Mouse (Mus musculus) small intestine, adult 10 weeks (tissue): ENCODE measurements around the gene Zfp493. TPM values are rescaled to one million over a fixed set of nuclear protein-coding genes. Genes with fewer than 3 reads are reported as not detected.

Source experiments
- polyA plus RNA-seq: library from polyadenylated mRNA; stranded (reverse); fragments of 350-450 nt; fragmentation: Illumina TruSeq; extraction: RNeasy Lipid Tissue Mini Kit (QIAGEN cat#74804); gene quantifications from one replicate; pipeline ENCODE4 v1.2.3, GENCODE M21; 2014; ENCODE audit warnings: low replicate concordance

The Zfp493 gene
- polyA plus RNA-seq = 5.1 TPM

DNA sequence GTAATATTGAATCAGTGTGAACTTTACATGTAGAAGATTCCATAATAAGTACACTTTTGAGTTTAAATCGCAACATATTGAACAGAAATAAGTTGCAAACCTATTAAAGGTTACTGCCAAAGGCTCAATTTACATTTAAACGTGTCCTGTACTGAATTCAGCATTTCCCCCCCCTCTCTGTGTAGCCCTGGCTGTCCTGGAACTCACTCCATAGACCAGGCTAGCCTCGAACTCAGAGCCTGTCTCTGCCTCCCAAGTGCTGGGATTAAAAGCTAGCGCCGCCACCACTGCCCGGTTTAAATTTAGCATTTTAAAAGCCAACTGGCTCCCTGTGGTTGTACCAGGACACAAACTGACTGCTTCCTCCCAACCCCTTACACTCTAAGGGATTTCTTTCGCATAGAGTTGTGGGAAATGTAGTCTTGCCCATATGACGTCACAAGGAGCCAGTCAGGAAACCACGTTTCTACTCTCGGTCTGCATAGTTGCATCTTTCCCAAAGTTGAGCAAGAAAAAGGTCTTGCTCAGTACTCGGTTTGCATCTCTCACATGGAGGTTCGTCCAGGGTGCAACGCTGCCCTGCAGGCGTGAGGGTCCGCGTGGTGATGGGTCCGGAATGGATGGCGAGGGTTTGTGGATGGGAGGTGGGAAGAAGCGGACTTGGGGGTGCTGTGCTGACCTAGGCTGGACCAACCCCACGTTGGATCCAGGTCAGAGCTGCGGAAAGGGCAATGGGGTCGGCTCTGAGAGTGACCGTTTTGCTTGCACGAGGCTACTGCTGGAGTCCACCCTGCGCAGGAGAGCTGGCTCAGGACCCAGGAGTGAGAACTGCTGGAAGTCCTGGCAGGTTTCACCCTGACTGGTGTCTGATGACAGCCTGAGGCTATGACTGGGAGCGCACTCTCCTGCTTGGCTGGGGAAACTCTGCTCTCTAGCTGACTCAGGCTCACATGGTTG, at the start of gene Zfp493:
Zfp493 (plus strand) TSS at position 429 of the 957 bp plus-strand sequence.

DNA sequence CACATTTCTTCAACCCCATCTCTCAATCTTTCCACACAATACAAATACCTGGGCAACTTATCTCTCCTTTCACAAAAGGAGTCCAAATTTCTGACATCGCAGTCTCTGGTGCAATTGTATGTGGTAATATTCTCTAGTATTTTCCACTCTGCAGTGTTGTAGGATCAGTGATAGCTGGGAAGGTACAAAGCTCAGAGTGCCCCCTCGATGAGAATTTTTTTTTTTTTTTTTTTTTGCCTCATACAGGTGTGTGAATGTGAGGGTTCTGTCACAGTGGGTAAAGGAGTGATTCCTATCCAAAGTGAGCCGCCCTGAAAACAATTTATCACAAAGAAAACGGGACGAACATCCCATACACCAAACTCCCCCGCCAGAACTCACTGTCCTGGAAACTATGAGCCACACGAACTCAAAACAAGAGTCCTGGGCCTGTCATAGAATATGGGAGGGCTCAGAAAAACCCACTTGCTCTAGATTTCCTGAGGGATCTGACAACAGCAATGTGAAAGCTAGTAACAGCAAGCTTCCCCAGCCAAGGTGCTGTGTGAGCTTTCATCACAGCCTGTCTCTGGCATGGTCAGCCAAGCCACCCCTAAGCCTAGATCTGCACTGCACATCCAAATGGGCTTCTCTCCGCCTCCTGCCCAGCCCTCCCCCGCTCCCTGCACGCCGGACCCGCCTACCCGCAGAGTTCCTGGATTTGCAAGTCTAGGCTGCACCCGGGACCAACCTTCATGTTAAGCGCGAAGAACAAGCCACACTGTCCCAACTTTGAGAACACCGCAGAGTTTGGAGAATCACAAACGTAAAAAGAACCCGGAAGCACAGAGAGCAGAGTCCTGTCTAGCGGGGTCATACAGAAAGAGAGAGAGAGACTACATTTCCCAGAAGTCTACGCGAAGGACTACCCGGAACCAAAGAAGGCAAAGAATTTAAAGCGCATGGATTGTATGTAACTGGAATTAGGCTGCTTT, 24.9 kb upstream of the Zfp493 start, which contains the start of gene Zfp85:
Zfp85 (minus strand) TSS at position 896 of the 974 bp plus-strand sequence.

DNA sequence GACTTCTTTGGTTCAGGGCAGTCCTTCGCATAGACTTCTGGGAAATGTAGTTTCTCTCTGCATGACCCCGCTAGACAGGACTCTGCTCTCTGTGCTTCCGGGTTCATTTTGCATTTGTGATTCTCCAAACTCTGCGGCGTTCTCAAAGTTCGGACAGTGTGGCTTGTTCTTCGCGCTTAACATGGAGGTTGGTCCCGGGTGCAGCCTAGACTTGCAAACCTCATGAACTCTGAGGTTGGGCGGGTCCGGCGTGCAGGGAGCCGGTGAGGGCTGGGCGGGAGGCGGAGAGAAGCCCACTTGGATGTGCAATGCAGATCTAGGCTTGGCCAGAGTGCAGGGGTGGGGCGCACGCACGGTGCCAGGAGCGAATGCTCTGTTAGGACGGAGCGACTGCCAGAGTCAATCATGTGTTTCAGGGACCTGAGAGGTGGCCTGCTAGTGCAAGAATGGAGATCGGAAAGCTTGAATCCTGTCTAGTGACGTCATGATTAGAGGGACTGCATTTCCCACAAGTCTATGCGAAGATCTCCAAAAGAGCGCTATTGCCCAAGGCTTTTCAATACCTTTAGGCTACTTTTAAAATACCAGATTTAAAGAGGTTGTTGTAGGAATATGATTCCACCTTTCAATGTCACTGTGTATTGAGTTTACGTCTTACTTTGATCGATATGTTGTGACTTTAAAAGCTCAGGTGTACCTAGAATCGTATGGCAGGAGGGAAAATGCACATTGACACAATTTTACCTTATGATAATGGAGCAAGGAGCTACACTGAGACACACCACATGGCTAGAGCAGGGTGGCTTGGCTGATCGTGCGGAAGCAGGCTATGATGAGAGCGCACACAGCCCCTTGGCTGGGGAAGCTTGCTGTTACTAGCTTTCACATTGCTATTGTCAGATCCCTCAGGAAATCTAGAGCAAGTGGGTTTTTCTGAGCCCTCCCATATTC, 34.5 kb downstream of the Zfp493 start, which contains the start of gene Zfp273:
Zfp273 (plus strand) TSS at position 31 of the 951 bp plus-strand sequence.

DNA sequence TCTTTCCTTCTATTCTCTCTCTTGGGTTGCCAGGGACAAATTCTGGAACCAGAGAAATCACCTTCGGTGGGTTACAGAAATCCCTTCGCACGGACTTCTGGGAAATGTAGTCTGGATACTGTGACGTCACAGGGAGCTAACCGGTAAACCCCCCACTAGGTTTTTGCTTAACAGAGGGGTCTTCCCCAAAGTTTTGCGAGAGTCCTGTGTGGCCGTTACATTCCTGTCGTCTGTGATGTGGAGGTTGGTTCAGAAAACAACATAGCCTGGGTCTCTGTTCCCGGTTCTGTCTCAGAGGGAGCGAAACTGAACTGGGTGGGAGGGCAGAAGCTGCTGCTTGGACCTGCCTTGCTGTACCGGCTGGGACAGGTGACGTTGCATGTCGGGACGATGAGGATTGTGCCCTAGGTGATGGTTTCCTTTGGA, 51.4 kb downstream of the Zfp493 start, which contains the start of gene Gm10037:
Gm10037 (plus strand) TSS at position 196 of the 426 bp plus-strand sequence.

Other genes starting within 250 kb of the Zfp493 start
- gene Zfp748, start 225.9 kb upstream of the Zfp493 start, polyA plus RNA-seq = 26.7 TPM
- gene Zfp729b, start 170.0 kb upstream of the Zfp493 start, polyA plus RNA-seq = 36.9 TPM
- gene Gm49345, start 141.9 kb upstream of the Zfp493 start, polyA plus RNA-seq = not detected
- gene Zfp729a, start 141.9 kb upstream of the Zfp493 start, polyA plus RNA-seq = 31.2 TPM
- 14.0 TPM for gene Zfp738, start 92.6 kb upstream of the Zfp493 start, polyA plus RNA-seq
- gene Zfp65, start 50.5 kb upstream of the Zfp493 start, polyA plus RNA-seq = 33.8 TPM
- gene Zfp85, start 24.5 kb upstream of the Zfp493 start, polyA plus RNA-seq = 27.4 TPM
- gene Zfp273, start 34.0 kb downstream of the Zfp493 start, polyA plus RNA-seq = 33.1 TPM
- not detected for gene Gm10037, start 51.4 kb downstream of the Zfp493 start, polyA plus RNA-seq
- gene BC048507, start 83.6 kb downstream of the Zfp493 start, polyA plus RNA-seq = not detected